Mouse (Mus musculus) intestine, embryonic 14.5 days (tissue): ENCODE results near the gene Lipk. TPM values are rescaled to one million over a fixed set of nuclear protein-coding genes. Genes with fewer than 3 reads are reported as not detected.

Experiments used
- ATAC-seq: fragments of 200-750 bp; cut with Nextera tagmentation; replicated peaks from 2 replicates; pipeline ENCODE4 v1.8.0; 2017; ENCODE audit warnings: low read depth, moderate number of reproducible peaks, moderate TSS enrichment, moderate library complexity; ENCODE audit not compliant: low FRiP score, low TSS enrichment
- DNase-seq: peaks from one replicate; pipeline ENCODE4 v3.0.0-alpha.2; 2018; ENCODE audit warnings: low spot score
- H3K27ac ChIP-seq: fragments of 300-500 bp; sonication (generic); 2 replicates; pipeline ENCODE4 v1.5.1; 2014; ENCODE audit warnings: low read depth, mild to moderate bottlenecking, control low read depth
- H3K27me3 ChIP-seq: fragments of 300-500 bp; sonication (generic); replicated peaks from 2 replicates; pipeline ENCODE4 v1.6.1; 2014; ENCODE audit warnings: low read length, control low read depth; ENCODE audit not compliant: control insufficient read depth, insufficient read depth
- H3K36me3 ChIP-seq: fragments of 300-500 bp; sonication (generic); 2 replicates; pipeline ENCODE4 v1.6.1; 2014; ENCODE audit warnings: low read length, control low read depth; ENCODE audit not compliant: control insufficient read depth, insufficient read depth
- H3K4me1 ChIP-seq: fragments of 300-500 bp; sonication (generic); replicated peaks from 2 replicates; pipeline ENCODE4 v1.6.1; 2014; ENCODE audit warnings: low read length, control low read depth, mixed read lengths; ENCODE audit not compliant: control insufficient read depth, insufficient read depth
- H3K4me2 ChIP-seq: fragments of 300-500 bp; sonication (generic); 2 replicates; pipeline ENCODE4 v1.6.1; 2014; ENCODE audit warnings: low read length
- H3K4me3 ChIP-seq: fragments of 300-500 bp; sonication (generic); 2 replicates; pipeline ENCODE4 v1.5.1; 2014; ENCODE audit warnings: low read depth, low read length, control low read depth, mixed read lengths
- H3K9ac ChIP-seq: fragments of 300-500 bp; sonication (generic); 2 replicates; pipeline ENCODE4 v1.6.1; 2014; ENCODE audit warnings: mild to moderate bottlenecking, low read length
- H3K9me3 ChIP-seq: fragments of 300-500 bp; sonication (generic); 2 replicates; pipeline ENCODE4 v1.6.1; 2016; ENCODE audit warnings: low read length, control low read depth; ENCODE audit not compliant: control insufficient read depth
- WGBS: fragments of 180-500 bp; shearing (Covaris S2); extraction: QIAGEN DNeasy Blood & Tissue Kit; methylation state at CpG from one replicate; pipeline ENCODE4 v1.1.7; 2014; 5-methylcytosine and 5-hydroxymethylcytosine counted together
- microRNA-seq: library from miRNA; unstranded; fragments of <30 nt; microRNA quantifications from one replicate; pipeline ENCODE4, GENCODE M21; 2016
- polyA plus RNA-seq: library from polyadenylated mRNA; unstranded; fragments of >200 nt; fragmentation: Nextera tagmentation; extraction: Ambion mirVana; gene quantifications from 2 replicates; pipeline ENCODE4 v1.2.1, GENCODE M21; 2014

The Lipk gene
- polyA plus RNA-seq, 1 experiment from 2014 or later = not detected

GRCm38 (mm10) chr19:34095381-34095780 is 87.3 kb downstream of the Lipk start:
- no peaks in the 10 kb centered on the region for H3K4me1 ChIP-seq
- H3K4me3 ChIP-seq = no peak overlapping the region
- H3K36me3 ChIP-seq = no peaks in the 10 kb centered on the region
- H3K4me2 ChIP-seq = no peak overlapping the region
- WGBS = 74% methylated on average over 5 of the region's 5 CpGs
- H3K9me3 ChIP-seq = no peaks in the 10 kb centered on the region
- H3K27me3 ChIP-seq = no peaks in the 10 kb centered on the region
- no peak overlapping the region for H3K9ac ChIP-seq
- no peak for ATAC-seq
- no peak overlapping the region for H3K27ac ChIP-seq
- no peak for DNase-seq

DNA sequence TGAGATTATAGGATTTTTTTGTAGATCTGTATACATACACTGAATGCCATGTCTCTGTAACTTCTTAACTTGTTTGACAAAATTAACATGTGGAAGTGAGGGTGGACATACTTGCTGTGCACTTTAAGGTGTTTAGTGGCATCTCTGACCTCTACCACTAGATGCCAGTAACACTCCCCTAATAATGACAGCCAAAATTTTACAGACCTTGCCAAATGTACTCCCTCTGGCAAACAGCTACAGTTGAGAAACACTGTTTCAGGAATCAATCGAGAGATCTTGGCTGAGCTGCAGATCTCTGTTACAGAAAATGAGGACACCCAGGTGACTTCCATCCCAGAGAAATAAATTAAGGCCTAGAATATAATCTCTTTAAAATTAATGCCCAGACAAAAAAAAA is 88.1 kb downstream of the Lipk start:
- Histone ChIP-seq H3K4me1 (no peaks in the 10 kb centered on the region), H3K9me3 (no peaks in the 10 kb centered on the region), H3K36me3 (no peaks in the 10 kb centered on the region), H3K4me3 (no peak overlapping the region), H3K27me3 (no peaks in the 10 kb centered on the region), H3K4me2 (no peak overlapping the region), H3K9ac (no peak overlapping the region), H3K27ac (no peak overlapping the region)
- DNase-seq (no peak), ATAC-seq (no peak)
- 58% methylated on average over 1 of the region's 1 CpGs for WGBS

Small RNAs within 50 kb of the gene (microRNA-seq; reads per million reads assigned to microRNA genes)
- not detected for gene Gm23334

Other genes with a start within 250 kb of the Lipk start
- gene Lipo3, start 246.3 kb upstream of the Lipk start, polyA plus RNA-seq = 13.5 and 15.4 TPM in 2 replicates
- not detected in 2 replicates for gene Lipo1, start 220.8 kb upstream of the Lipk start, polyA plus RNA-seq
- gene Lipf, start 47.1 kb upstream of the Lipk start, polyA plus RNA-seq = not detected in 2 replicates
- 0.19 TPM in 1 of 2 replicates, not detected in the other for gene Lipn, start 59.1 kb downstream of the Lipk start, polyA plus RNA-seq
- not detected in 2 replicates for gene Lipm, start 92.6 kb downstream of the Lipk start, polyA plus RNA-seq
- gene Ankrd22, start 157.8 kb downstream of the Lipk start, polyA plus RNA-seq = 0.94 and 1.6 TPM in 2 replicates
- 14.6 and 17.0 TPM in 2 replicates for gene Stambpl1, start 183.9 kb downstream of the Lipk start, polyA plus RNA-seq
- 1,786 and 2,002 TPM in 2 replicates for gene Acta2, start 247.3 kb downstream of the Lipk start, polyA plus RNA-seq